Mouse (Mus musculus) forebrain, embryonic 14.5 days (tissue): ENCODE measurements at regions not wholly inside any gene's neighbourhood (a gene's known extent, or its start where the extent isn't known, plus 50 kb on each side); places are given as distances from the start of the nearest gene placed in this dataset.

Experiments used
- ATAC-seq: fragments of 200-750 bp; cut with Nextera tagmentation; 2 replicates; pipeline ENCODE4 v1.8.0; 2017; ENCODE audit warnings: mild to moderate bottlenecking, moderate library complexity
- DNase-seq: peaks from one replicate; pipeline ENCODE4 v3.0.0-alpha.2; 2015; ENCODE audit warnings: low spot score
- H3K27ac ChIP-seq: fragments of 300-500 bp; sonication (generic); 2 replicates; pipeline ENCODE4 v1.5.1; 2014; ENCODE audit warnings: low read depth, mild to moderate bottlenecking, control low read depth, low read length, moderate library complexity
- H3K27me3 ChIP-seq: fragments of 300-500 bp; sonication (generic); replicated peaks from 2 replicates; pipeline ENCODE4 v1.6.1; 2014; ENCODE audit warnings: low read length, control low read depth, mixed read lengths; ENCODE audit not compliant: control insufficient read depth, insufficient read depth
- H3K36me3 ChIP-seq: fragments of 300-500 bp; sonication (generic); 2 replicates; pipeline ENCODE4 v1.6.1; 2014; ENCODE audit warnings: low read length, control low read depth; ENCODE audit not compliant: control insufficient read depth, insufficient read depth
- H3K4me1 ChIP-seq: fragments of 300-500 bp; sonication (generic); 2 replicates; pipeline ENCODE4 v1.6.1; 2014; ENCODE audit warnings: antibody characterized with exemption, low read length, control low read depth; ENCODE audit not compliant: control insufficient read depth, insufficient read depth
- H3K4me2 ChIP-seq: fragments of 300-500 bp; sonication (generic); 2 replicates; pipeline ENCODE4 v1.6.1; 2014; ENCODE audit warnings: mild to moderate bottlenecking, control low read depth, low read length
- H3K4me3 ChIP-seq: fragments of 300-500 bp; sonication (generic); 2 replicates; pipeline ENCODE4 v1.5.1; 2014; ENCODE audit warnings: low read depth, low read length, control low read depth
- H3K9ac ChIP-seq: fragments of 300-500 bp; sonication (generic); 2 replicates; pipeline ENCODE4 v1.6.1; 2014; ENCODE audit warnings: mild to moderate bottlenecking, low read length, control low read depth, moderate library complexity
- H3K9me3 ChIP-seq: fragments of 300-500 bp; sonication (generic); replicated peaks from 2 replicates; pipeline ENCODE4 v1.6.1; 2016; ENCODE audit warnings: low read length, control low read depth, mixed read lengths; ENCODE audit not compliant: control insufficient read depth
- WGBS: fragments of 180-500 bp; shearing (Covaris S2); extraction: QIAGEN DNeasy Blood & Tissue Kit; methylation state at CpG from one replicate; pipeline ENCODE4 v1.1.7; 2014; 5-methylcytosine and 5-hydroxymethylcytosine counted together

DNA sequence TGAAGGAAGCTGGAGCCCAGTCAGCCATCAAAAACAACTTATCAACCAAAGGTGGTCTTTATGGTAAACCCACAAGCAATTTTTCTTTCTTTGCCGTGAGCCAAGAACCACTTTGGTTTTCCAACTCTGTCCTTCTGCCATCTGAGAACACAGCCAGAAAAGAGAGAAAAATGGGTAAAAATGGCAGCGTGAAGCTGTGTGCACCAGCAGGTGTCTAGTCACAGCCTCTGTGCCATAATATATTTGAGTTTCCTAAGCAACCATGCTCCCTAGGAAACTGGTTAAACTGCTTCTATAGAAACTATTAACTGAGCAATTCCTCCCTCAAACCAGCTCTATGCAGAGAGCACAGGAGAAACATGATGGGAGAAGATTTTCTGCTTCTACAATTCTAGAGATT, 1402.2 kb downstream of the Pcdh9 start:
- Histone ChIP-seq H3K36me3 (no peaks in the 10 kb centered on the region), H3K4me2 (no peak overlapping the region), H3K27me3 (no peaks in the 10 kb centered on the region), H3K4me3 (no peak overlapping the region), H3K9me3 (no peaks in the 10 kb centered on the region), H3K27ac (no peak overlapping the region), H3K9ac (no peak overlapping the region), H3K4me1 (no peaks in the 10 kb centered on the region)
- DNase-seq = peak; percentile 50
- WGBS = 70% methylated on average over 2 of the region's 2 CpGs
- peak; percentile 20; the same call in 1 of the 2 replicates for ATAC-seq
